Mouse (Mus musculus): ENCODE data around the gene Rexo2.

DNA sequence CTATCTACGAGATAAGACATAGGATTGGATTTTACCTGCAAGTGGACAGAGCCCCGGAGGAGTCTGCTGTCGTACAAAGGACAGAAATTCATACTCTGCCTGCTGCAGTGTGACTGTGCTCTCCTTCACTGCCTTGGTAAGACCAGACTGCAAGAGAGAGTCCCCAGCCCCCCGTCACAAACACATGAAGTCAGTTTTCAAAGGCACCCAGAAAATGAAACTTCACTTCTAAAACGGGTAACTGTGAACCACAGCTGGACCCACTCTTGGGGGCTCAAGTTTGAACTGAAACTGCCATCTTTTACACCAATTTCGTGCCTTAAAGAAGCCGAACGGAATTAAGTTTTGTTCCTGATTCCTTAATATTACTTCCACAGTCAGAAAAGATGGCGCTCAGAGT lies 6.1 kb downstream of the Rexo2 start:
- no peak for TF ChIP-seq CTCF (IDR thresholded peaks at IDR 0.05; ENCODE audit: low read depth)
- no peak for TF ChIP-seq EP300 (IDR thresholded peaks at IDR 0.05; ENCODE audit: low read depth)
